Mouse (Mus musculus) hindbrain, embryonic 15.5 days (tissue): ENCODE data around the gene Vmn2r29. TPM values are rescaled to one million over a fixed set of nuclear protein-coding genes. Genes with fewer than 3 reads are reported as not detected.

ENCODE experiments used
- polyA plus RNA-seq: library from polyadenylated mRNA; unstranded; fragments of >200 nt; fragmentation: Nextera tagmentation; extraction: Ambion mirVana; gene quantifications from 2 replicates; pipeline ENCODE4 v1.2.1, GENCODE M21; 2015

Gene Vmn2r29
- polyA plus RNA-seq, 1 experiment from 2014 or later, result 1.7 TPM

Other genes starting within 250 kb of the Vmn2r29 start
- gene Zfp954, start 125.8 kb downstream of the Vmn2r29 start, polyA plus RNA-seq, result 22.7 and 23.0 TPM in 2 replicates
- 12.9 and 13.2 TPM in 2 replicates for gene Zfp773, start 110.6 kb downstream of the Vmn2r29 start, polyA plus RNA-seq
- gene Zfp418, start 76.0 kb downstream of the Vmn2r29 start, polyA plus RNA-seq, result 2.9 and 3.0 TPM in 2 replicates
- gene Zfp772, start 37.3 kb downstream of the Vmn2r29 start, polyA plus RNA-seq, result 8.7 and 9.2 TPM in 2 replicates
- 9.8 and 10.1 TPM in 2 replicates for gene Gm45844, start 31.0 kb upstream of the Vmn2r29 start, polyA plus RNA-seq
- 184 and 202 TPM in 2 replicates for gene Clcn4, start 53.5 kb upstream of the Vmn2r29 start, polyA plus RNA-seq
- not detected in 2 replicates for gene Vmn2r30, start 90.3 kb upstream of the Vmn2r29 start, polyA plus RNA-seq
- gene Gm45783, start 127.2 kb upstream of the Vmn2r29 start, polyA plus RNA-seq, result not detected in 2 replicates
- gene Vmn2r31, start 152.4 kb upstream of the Vmn2r29 start, polyA plus RNA-seq, result not detected in 2 replicates
- not detected in 2 replicates for gene Vmn2r32, start 232.7 kb upstream of the Vmn2r29 start, polyA plus RNA-seq